Mouse (Mus musculus) intestine, embryonic 14.5 days (tissue): ENCODE results near the gene Mtfr1l. TPM values are rescaled to one million over a fixed set of nuclear protein-coding genes. Genes with fewer than 3 reads are reported as not detected.

ENCODE experiments used
- ATAC-seq: fragments of 200-750 bp; cut with Nextera tagmentation; replicated peaks from 2 replicates; pipeline ENCODE4 v1.8.0; 2017; ENCODE audit warnings: low read depth, moderate number of reproducible peaks, moderate TSS enrichment, moderate library complexity; ENCODE audit not compliant: low FRiP score, low TSS enrichment
- DNase-seq: peaks from one replicate; pipeline ENCODE4 v3.0.0-alpha.2; 2018; ENCODE audit warnings: low spot score
- H3K27ac ChIP-seq: fragments of 300-500 bp; sonication (generic); 2 replicates; pipeline ENCODE4 v1.5.1; 2014; ENCODE audit warnings: low read depth, mild to moderate bottlenecking, control low read depth
- H3K27me3 ChIP-seq: fragments of 300-500 bp; sonication (generic); replicated peaks from 2 replicates; pipeline ENCODE4 v1.6.1; 2014; ENCODE audit warnings: low read length, control low read depth; ENCODE audit not compliant: control insufficient read depth, insufficient read depth
- H3K36me3 ChIP-seq: fragments of 300-500 bp; sonication (generic); 2 replicates; pipeline ENCODE4 v1.6.1; 2014; ENCODE audit warnings: low read length, control low read depth; ENCODE audit not compliant: control insufficient read depth, insufficient read depth
- H3K4me1 ChIP-seq: fragments of 300-500 bp; sonication (generic); replicated peaks from 2 replicates; pipeline ENCODE4 v1.6.1; 2014; ENCODE audit warnings: low read length, control low read depth, mixed read lengths; ENCODE audit not compliant: control insufficient read depth, insufficient read depth
- H3K4me2 ChIP-seq: fragments of 300-500 bp; sonication (generic); 2 replicates; pipeline ENCODE4 v1.6.1; 2014; ENCODE audit warnings: low read length
- H3K4me3 ChIP-seq: fragments of 300-500 bp; sonication (generic); 2 replicates; pipeline ENCODE4 v1.5.1; 2014; ENCODE audit warnings: low read depth, low read length, control low read depth, mixed read lengths
- H3K9ac ChIP-seq: fragments of 300-500 bp; sonication (generic); 2 replicates; pipeline ENCODE4 v1.6.1; 2014; ENCODE audit warnings: mild to moderate bottlenecking, low read length
- H3K9me3 ChIP-seq: fragments of 300-500 bp; sonication (generic); 2 replicates; pipeline ENCODE4 v1.6.1; 2016; ENCODE audit warnings: low read length, control low read depth; ENCODE audit not compliant: control insufficient read depth
- WGBS: fragments of 180-500 bp; shearing (Covaris S2); extraction: QIAGEN DNeasy Blood & Tissue Kit; methylation state at CpG from one replicate; pipeline ENCODE4 v1.1.7; 2014; 5-methylcytosine and 5-hydroxymethylcytosine counted together
- polyA plus RNA-seq: library from polyadenylated mRNA; unstranded; fragments of >200 nt; fragmentation: Nextera tagmentation; extraction: Ambion mirVana; gene quantifications from 2 replicates; pipeline ENCODE4 v1.2.1, GENCODE M21; 2014

The Mtfr1l gene
- polyA plus RNA-seq, 1 experiment from 2014 or later: 109 TPM

DNA sequence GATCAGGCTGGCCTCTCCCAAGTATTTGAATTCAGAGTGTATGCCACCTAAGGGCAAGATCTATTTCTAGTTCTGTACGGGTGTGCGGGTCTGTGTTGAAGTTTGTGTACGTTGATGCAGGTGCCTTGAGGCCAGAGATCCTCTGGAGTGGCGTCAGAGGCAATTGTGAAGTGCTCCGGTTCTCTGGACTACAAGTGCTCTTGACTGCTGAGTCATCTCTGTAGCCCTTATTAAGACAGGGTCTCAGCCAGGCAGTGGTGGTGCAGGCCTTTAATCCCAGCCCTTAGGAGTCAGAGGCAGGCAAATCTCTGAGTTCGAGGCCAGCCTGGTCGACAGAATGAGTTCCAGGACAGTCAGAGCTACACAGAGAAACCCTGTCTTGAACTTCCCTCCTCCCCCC is 19.6 kb downstream of the Mtfr1l start:
- Histone ChIP-seq H3K9me3 (no peaks in the 10 kb centered on the region), H3K27me3 (no peaks in the 10 kb centered on the region), H3K4me2 (no peak overlapping the region), H3K4me3 (no peak overlapping the region), H3K27ac (no peak overlapping the region), H3K36me3 (peaks cover 3% of the 10 kb centered on the region; the same call in 1 of the 2 replicates), H3K4me1 (peaks cover 7% of the 10 kb centered on the region), H3K9ac (no peak overlapping the region)
- DNase-seq: no peak
- WGBS: 75% methylated on average over 7 of the region's 7 CpGs
- ATAC-seq: no peak

DNA sequence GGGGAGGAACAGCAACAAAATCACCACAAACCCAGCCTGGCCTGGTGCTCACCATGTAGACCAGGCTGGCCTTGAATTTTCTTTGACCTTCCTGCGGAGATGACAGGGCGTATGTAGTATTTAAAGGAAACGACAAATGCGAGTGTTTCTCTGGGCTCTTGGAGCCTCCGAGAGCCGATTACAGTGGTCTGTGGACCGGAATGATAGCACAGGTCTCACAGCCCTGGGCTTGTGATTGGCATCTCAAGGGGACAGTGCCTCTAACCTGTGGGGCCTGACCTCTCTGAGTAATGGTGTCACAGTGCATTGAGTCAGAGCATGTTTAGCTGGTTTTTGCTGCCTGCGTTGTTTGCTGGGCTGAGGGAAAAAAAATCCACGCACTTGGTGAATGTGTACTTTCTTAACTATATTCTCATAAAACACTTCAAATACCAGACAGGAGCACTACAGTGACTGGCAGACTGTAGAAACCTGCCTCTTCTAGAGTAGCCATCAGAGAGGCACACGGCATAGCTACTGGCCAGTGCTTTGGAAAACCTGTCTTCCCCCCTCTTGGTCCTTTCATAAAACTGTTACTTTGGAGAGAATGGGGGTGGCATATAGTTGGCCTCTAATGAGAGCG is 20.8 kb downstream of the Mtfr1l start:
- H3K9me3 ChIP-seq: no peaks in the 10 kb centered on the region
- no peaks in the 10 kb centered on the region for H3K27me3 ChIP-seq
- no peak overlapping the region for H3K4me3 ChIP-seq
- H3K9ac ChIP-seq: no peak overlapping the region
- no peaks in the 10 kb centered on the region for H3K36me3 ChIP-seq
- H3K4me2 ChIP-seq: no peak overlapping the region
- WGBS: 84% methylated on average over 11 of the region's 11 CpGs
- no peak overlapping the region for H3K27ac ChIP-seq
- ATAC-seq (no peak), DNase-seq (no peak)
- peaks cover 7% of the 10 kb centered on the region for H3K4me1 ChIP-seq

DNA sequence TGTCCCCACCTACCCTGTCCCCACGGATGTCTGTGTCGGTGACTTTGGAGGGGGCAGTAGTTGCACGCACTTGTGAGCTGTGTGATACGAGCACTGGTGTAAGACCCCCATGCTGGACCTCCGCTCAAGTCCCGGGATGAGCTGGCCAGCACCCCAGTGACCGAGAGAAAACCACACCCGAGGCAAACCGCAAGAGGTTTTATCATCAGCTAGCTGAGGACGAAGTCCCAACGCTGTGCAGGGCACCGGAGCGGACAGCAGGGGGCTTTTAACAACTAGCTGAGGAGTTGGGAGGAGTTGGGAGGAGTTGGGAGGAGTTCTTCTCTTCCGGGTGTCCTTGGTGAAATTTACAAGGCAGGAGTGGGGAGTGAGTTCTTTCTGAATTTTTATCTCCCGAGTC is 22.4 kb downstream of the Mtfr1l start:
- H3K36me3 ChIP-seq: no peaks in the 10 kb centered on the region
- 17% methylated on average over 15 of the region's 15 CpGs for WGBS

DNA sequence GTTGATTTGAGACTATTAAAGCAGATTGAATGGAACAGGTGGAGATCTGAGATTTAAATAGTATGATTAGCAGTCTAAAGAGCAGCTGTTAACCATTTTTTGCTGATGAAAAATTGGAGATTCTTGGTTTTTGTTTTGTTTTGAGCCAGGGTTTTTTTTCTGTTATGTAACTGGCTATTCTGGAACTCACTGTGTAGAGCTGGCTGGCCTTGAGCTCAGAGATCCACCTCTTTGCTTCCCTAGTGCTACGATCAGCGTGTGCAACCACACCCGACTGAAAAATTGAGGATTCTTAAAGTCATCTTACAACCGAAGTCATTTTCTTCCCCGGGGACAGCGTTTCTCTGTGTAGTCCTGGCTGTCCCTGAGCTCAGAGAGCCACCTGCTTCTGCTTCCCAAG is 23.5 kb downstream of the Mtfr1l start:
- Histone ChIP-seq H3K4me1 (peaks cover 3% of the 10 kb centered on the region; the same call in 1 of the 2 replicates), H3K4me2 (peak overlapping the region; percentile 88), H3K9ac (peak overlapping the region; percentile 64), H3K4me3 (peak overlapping the region; percentile 66), H3K9me3 (no peaks in the 10 kb centered on the region), H3K27ac (no peak overlapping the region), H3K27me3 (no peaks in the 10 kb centered on the region), H3K36me3 (no peaks in the 10 kb centered on the region)
- no peak for ATAC-seq
- WGBS: 70% methylated on average over 6 of the region's 6 CpGs
- no peak for DNase-seq

More for the DNA sequence above, 22.4 kb downstream of the Mtfr1l start:
- Histone ChIP-seq H3K9me3 (no peaks in the 10 kb centered on the region), H3K4me2 (peak overlapping the region; percentile 44), H3K4me3 (peak overlapping the region; percentile 16), H3K9ac (no peak overlapping the region), H3K27ac (no peak overlapping the region), H3K27me3 (no peaks in the 10 kb centered on the region), H3K4me1 (peaks cover 7% of the 10 kb centered on the region)
- ATAC-seq (no peak), DNase-seq (peak; percentile 85)

DNA sequence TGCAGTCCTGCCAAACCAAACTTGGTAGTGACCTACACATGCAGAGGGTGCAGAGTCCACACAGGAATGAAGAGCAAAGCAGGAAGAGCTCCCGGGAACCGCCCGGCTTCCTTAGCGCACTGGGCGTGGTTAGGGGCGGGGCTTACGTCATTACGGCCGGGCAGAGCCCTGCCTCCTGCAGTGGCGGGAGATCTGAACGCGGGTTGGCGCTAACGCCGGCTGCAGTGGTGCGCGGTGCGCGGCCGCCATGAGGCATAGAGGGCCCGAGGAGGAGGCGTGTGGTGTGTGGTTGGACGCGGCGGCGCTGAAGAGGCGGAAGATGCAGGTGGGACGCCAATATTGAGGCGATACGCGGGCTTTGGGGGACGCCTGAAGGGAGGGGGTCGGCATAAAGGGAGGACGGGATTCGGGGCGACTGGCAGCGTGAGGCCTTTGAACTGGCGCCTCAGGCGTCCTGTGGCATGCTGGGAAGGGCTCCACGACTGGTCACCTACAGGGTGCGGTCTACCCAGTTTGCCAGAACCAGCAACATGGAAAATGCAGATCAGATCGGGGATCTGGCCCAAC is 24.3 kb downstream of the Mtfr1l start, which contains the start of gene Aunip:
TSS of gene Aunip (plus strand) at position 155 of the 567 bp plus-strand sequence.
- peak within 1 kb of the TSS; percentile 64 for H3K9ac ChIP-seq
- H3K36me3 ChIP-seq: no peaks in the 10 kb centered on the region
- no peak within 1 kb of the TSS for H3K27ac ChIP-seq
- peak within 1 kb of the TSS; percentile 66 for H3K4me3 ChIP-seq
- WGBS: under 1% methylated on average over 40 of the region's 42 CpGs
- ATAC-seq (peak; percentile 94), DNase-seq (peak; percentile 94)
- no peaks in the 10 kb centered on the region for H3K9me3 ChIP-seq
- no peaks in the 10 kb centered on the region for H3K27me3 ChIP-seq
- peak within 1 kb of the TSS; percentile 88 for H3K4me2 ChIP-seq
- peaks cover 3% of the 10 kb centered on the region; the same call in 1 of the 2 replicates for H3K4me1 ChIP-seq

DNA sequence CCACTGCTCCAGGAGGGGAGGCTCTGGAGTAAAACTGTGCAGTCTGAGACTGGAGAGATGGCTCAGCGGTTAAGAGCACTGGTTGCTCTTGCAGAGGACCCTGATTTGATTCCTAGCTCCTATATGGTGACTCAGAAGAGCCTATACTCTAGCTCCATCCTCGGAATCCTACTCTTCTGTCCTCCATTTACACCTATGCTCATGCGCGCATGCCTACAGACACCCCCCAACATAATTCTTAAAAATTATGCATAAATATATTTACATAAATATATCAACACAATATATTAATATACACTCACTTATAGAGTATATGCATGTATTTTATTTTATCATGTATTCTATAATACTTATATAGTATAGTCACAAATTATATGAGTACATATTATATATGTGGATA is 24.8 kb downstream of the Mtfr1l start:
- H3K9ac ChIP-seq: no peak overlapping the region
- 73% methylated on average over 4 of the region's 4 CpGs for whole genome bisulfite sequencing
- no peak overlapping the region for H3K27ac ChIP-seq
- peak overlapping the region; percentile 88 for H3K4me2 ChIP-seq
- peaks cover 3% of the 10 kb centered on the region; the same call in 1 of the 2 replicates for H3K4me1 ChIP-seq
- H3K27me3 ChIP-seq: no peaks in the 10 kb centered on the region
- peak overlapping the region; percentile 66; the same call in 1 of the 2 replicates for H3K4me3 ChIP-seq
- DNase-seq (no peak), ATAC-seq (peak; percentile 20; the same call in 1 of the 2 replicates)
- no peaks in the 10 kb centered on the region for H3K9me3 ChIP-seq
- H3K36me3 ChIP-seq: no peaks in the 10 kb centered on the region

DNA sequence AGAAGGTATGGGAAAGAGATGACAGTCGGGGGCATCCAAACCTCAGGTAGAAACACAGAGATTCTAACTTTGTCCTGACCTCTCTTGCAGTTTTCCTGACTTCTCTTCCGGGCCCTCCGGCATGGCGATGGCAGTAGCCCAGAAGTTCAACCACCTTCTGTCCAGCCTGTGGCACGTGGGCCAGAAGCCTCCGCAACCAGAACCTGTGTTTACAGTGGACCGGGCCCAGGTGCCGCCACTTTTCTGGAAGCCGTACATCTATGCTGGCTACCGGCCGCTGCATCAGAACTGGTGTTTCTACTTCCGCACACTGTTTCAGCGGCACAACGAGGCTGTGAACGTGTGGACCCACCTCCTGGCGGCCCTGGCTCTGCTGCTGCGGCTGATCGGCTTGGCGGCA is 28.5 kb downstream of the Mtfr1l start:
- H3K4me1 ChIP-seq: no peaks in the 10 kb centered on the region
- H3K4me3 ChIP-seq: no peak overlapping the region
- whole genome bisulfite sequencing: 86% methylated on average over 19 of the region's 19 CpGs
- ATAC-seq: no peak
- H3K9me3 ChIP-seq: no peaks in the 10 kb centered on the region
- no peaks in the 10 kb centered on the region for H3K27me3 ChIP-seq
- no peaks in the 10 kb centered on the region for H3K36me3 ChIP-seq
- DNase-seq: no peak
- H3K27ac ChIP-seq: no peak overlapping the region
- H3K4me2 ChIP-seq: no peak overlapping the region
- H3K9ac ChIP-seq: no peak overlapping the region

DNA sequence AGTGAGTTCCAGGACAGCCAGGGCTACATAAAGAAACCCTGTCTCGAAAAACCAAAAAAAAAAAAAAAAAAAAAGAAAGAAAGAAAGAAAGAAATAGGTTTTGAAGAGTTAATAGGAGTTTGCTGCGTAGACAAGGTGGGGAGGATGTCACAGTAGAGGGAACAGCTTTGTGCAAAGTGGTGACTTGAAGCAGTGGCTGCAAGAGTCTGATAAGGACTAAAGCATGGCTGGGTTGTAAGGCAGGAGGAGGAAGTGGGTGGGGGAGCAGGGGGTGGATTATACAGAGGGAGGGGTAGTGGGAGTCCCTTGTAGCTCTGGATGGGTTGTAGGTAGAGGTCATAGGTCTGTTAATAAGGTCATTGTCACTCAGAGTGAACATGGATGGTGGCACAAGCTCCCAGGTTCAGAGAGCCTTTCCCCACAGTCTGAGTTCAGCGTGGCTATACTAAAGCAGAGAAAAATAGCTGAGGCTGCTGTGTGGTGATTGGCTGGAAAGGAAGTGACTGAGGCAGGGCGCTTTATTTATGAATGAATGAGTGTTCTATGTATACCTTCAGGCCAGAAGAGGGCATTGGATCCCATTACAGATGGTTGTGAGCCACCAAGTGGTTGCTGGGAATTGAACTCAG is 29.1 kb downstream of the Mtfr1l start:
- Histone ChIP-seq H3K4me3 (no peak overlapping the region), H3K9me3 (no peaks in the 10 kb centered on the region), H3K4me2 (no peak overlapping the region), H3K4me1 (no peaks in the 10 kb centered on the region), H3K9ac (no peak overlapping the region), H3K27me3 (no peaks in the 10 kb centered on the region), H3K36me3 (no peaks in the 10 kb centered on the region), H3K27ac (no peak overlapping the region)
- DNase-seq: no peak
- ATAC-seq: no peak
- 87% methylated on average over 3 of the region's 4 CpGs for WGBS
